Mouse (Mus musculus) hindbrain, postnatal 0 days (tissue): ENCODE data around the gene Cntrl. TPM values are rescaled to one million over a fixed set of nuclear protein-coding genes. Genes with fewer than 3 reads are reported as not detected.

Experiments used
- ATAC-seq: fragments of 200-750 bp; cut with Nextera tagmentation; 2 replicates; pipeline ENCODE4 v1.8.0; 2017; ENCODE audit warnings: mild to moderate bottlenecking, moderate TSS enrichment, moderate library complexity
- DNase-seq: peaks from one replicate; pipeline ENCODE4 v3.0.0-alpha.2; 2015; ENCODE audit warnings: low spot score
- H3K27ac ChIP-seq: fragments of 300-500 bp; sonication (generic); 2 replicates; pipeline ENCODE4 v1.5.1; 2014; ENCODE audit warnings: mild to moderate bottlenecking
- H3K27me3 ChIP-seq: fragments of 300-500 bp; sonication (generic); 2 replicates; pipeline ENCODE4 v1.6.1; 2014; ENCODE audit warnings: low read length, mixed read lengths; ENCODE audit not compliant: insufficient read depth
- H3K36me3 ChIP-seq: fragments of 300-500 bp; sonication (generic); 2 replicates; pipeline ENCODE4 v1.6.1; 2014; ENCODE audit warnings: low read length, mixed read lengths; ENCODE audit not compliant: insufficient read depth
- H3K4me1 ChIP-seq: fragments of 300-500 bp; sonication (generic); 2 replicates; pipeline ENCODE4 v1.6.1; 2014; ENCODE audit warnings: antibody characterized with exemption, low read length, mixed read lengths; ENCODE audit not compliant: insufficient read depth
- H3K4me2 ChIP-seq: fragments of 300-500 bp; sonication (generic); 2 replicates; pipeline ENCODE4 v1.6.1; 2014; ENCODE audit warnings: low read depth, mild to moderate bottlenecking, low read length, moderate library complexity, mixed read lengths
- H3K4me3 ChIP-seq: fragments of 300-500 bp; sonication (generic); 2 replicates; pipeline ENCODE4 v1.5.1; 2014; ENCODE audit warnings: low read length
- H3K9ac ChIP-seq: fragments of 300-500 bp; sonication (generic); replicated peaks from 2 replicates; pipeline ENCODE4 v1.6.1; 2014; ENCODE audit warnings: mild to moderate bottlenecking, low read length, moderate library complexity, mixed read lengths
- H3K9me3 ChIP-seq: fragments of 300-500 bp; sonication (generic); 2 replicates; pipeline ENCODE4 v1.6.1; 2016; ENCODE audit warnings: low read length, mixed read lengths
- CTCF ChIP-seq: IDR thresholded peaks from 2 replicates; pipeline ENCODE4 v1.5.1; 2016; ENCODE audit warnings: antibody characterized with exemption, control low read depth, low read depth
- WGBS: fragments of 180-500 bp; shearing (Covaris S2); extraction: QIAGEN DNeasy Blood & Tissue Kit; methylation state at CpG from one replicate; pipeline ENCODE4 v1.1.7; 2014; 5-methylcytosine and 5-hydroxymethylcytosine counted together
- polyA plus RNA-seq: library from polyadenylated mRNA; unstranded; fragments of >200 nt; fragmentation: Nextera tagmentation; extraction: Ambion mirVana; gene quantifications from 2 replicates; pipeline ENCODE4 v1.2.1, GENCODE M21; 2015
- total RNA-seq: library from RNA; depleted of rRNA; stranded (reverse); fragments of >200 nt; gene quantifications from 2 replicates; pipeline ENCODE4 v1.2.3, GENCODE M21; 2014

The Cntrl gene
- total and polyA plus RNA-seq, 2 experiments from 2014 or later: 9.0 to 10.5 TPM

DNA sequence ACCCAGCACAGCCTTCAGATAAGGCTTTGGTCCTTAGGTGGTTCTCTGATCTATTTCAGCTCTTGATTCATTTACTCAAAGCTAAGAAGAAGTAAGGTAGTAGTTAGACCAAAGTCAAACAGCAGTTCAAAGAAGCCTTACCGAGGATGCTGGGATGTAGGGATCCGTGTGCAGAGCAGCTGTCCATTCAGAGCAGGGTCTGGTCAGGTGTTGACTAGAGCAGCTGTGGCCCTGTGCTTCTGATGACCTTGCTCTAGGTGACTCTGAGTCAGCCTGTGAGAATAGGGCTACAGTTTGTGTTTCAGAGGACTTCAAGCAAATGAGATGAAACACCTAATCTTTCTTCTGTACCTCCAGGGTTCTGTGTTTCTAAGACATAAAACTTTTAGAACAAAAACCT, 60.2 kb downstream of the Cntrl start:
- no peak overlapping the region for H3K4me2 ChIP-seq
- DNase-seq (no peak), ATAC-seq (no peak)
- WGBS: 90% methylated on average over 2 of the region's 2 CpGs
- TF ChIP-seq CTCF: no peak
- H3K27me3 ChIP-seq: no peaks in the 10 kb centered on the region
- no peaks in the 10 kb centered on the region for H3K4me1 ChIP-seq
- no peak overlapping the region for H3K9ac ChIP-seq
- H3K9me3 ChIP-seq: no peaks in the 10 kb centered on the region
- no peak overlapping the region for H3K27ac ChIP-seq
- peaks cover 59% of the 10 kb centered on the region for H3K36me3 ChIP-seq
- H3K4me3 ChIP-seq: no peak overlapping the region

GRCm38 (mm10) chr2:35171341-35171861, 62.1 kb downstream of the Cntrl start:
- 88% methylated on average over 10 of the region's 10 CpGs for WGBS
- no peak for TF ChIP-seq CTCF
- H3K27ac ChIP-seq: no peak overlapping the region
- no peak for ATAC-seq
- H3K4me3 ChIP-seq: no peak overlapping the region
- H3K4me1 ChIP-seq: no peaks in the 10 kb centered on the region
- no peaks in the 10 kb centered on the region for H3K27me3 ChIP-seq
- no peak overlapping the region for H3K4me2 ChIP-seq
- peaks cover 58% of the 10 kb centered on the region for H3K36me3 ChIP-seq
- H3K9ac ChIP-seq: no peak overlapping the region
- H3K9me3 ChIP-seq: no peaks in the 10 kb centered on the region
- DNase-seq: no peak

- Histone ChIP-seq H3K4me1 (no peaks in the 10 kb centered on the region), H3K9me3 (no peaks in the 10 kb centered on the region), H3K27ac (no peak overlapping the region), H3K36me3 (peaks cover 51% of the 10 kb centered on the region), H3K4me3 (no peak overlapping the region), H3K27me3 (no peaks in the 10 kb centered on the region), H3K4me2 (no peak overlapping the region), H3K9ac (no peak overlapping the region)
- ATAC-seq (no peak), DNase-seq (no peak)
- TF ChIP-seq CTCF: no peak
- 88% methylated on average over 4 of the region's 4 CpGs for WGBS
These were observed 63.0 kb downstream of the Cntrl start for GRCm38 (mm10) chr2:35172246-35172645.

GRCm38 (mm10) chr2:35173666-35174065, 64.4 kb downstream of the Cntrl start:
- no peak overlapping the region for H3K4me3 ChIP-seq
- TF ChIP-seq CTCF: no peak
- H3K4me2 ChIP-seq: no peak overlapping the region
- no peak overlapping the region for H3K27ac ChIP-seq
- H3K9ac ChIP-seq: no peak overlapping the region
- ATAC-seq: no peak
- WGBS: 91% methylated on average over 5 of the region's 5 CpGs
- no peaks in the 10 kb centered on the region for H3K27me3 ChIP-seq
- H3K9me3 ChIP-seq: no peaks in the 10 kb centered on the region
- H3K36me3 ChIP-seq: peaks cover 51% of the 10 kb centered on the region
- no peaks in the 10 kb centered on the region for H3K4me1 ChIP-seq
- no peak for DNase-seq

- no peaks in the 10 kb centered on the region for H3K27me3 ChIP-seq
- WGBS: 61% methylated on average over 5 of the region's 5 CpGs
- H3K9ac ChIP-seq: no peak overlapping the region
- no peak overlapping the region for H3K4me2 ChIP-seq
- peaks cover 50% of the 10 kb centered on the region for H3K36me3 ChIP-seq
- H3K4me3 ChIP-seq: no peak overlapping the region
- H3K4me1 ChIP-seq: no peaks in the 10 kb centered on the region
- peak overlapping the region; percentile 15; the same call in 1 of the 2 replicates for H3K27ac ChIP-seq
- ATAC-seq: no peak
- no peaks in the 10 kb centered on the region for H3K9me3 ChIP-seq
- DNase-seq: no peak
- no peak for TF ChIP-seq CTCF
These were observed 64.8 kb downstream of the Cntrl start for GRCm38 (mm10) chr2:35174100-35174499.

- H3K4me1 ChIP-seq: no peaks in the 10 kb centered on the region
- H3K27me3 ChIP-seq: no peaks in the 10 kb centered on the region
- no peak overlapping the region for H3K4me2 ChIP-seq
- no peak overlapping the region for H3K27ac ChIP-seq
- ATAC-seq (no peak), DNase-seq (no peak)
- 92% methylated on average over 12 of the region's 12 CpGs for WGBS
- H3K36me3 ChIP-seq: peaks cover 39% of the 10 kb centered on the region
- TF ChIP-seq CTCF: no peak
- H3K4me3 ChIP-seq: no peak overlapping the region
- no peak overlapping the region for H3K9ac ChIP-seq
- no peaks in the 10 kb centered on the region for H3K9me3 ChIP-seq
These were observed 66.2 kb downstream of the Cntrl start for GRCm38 (mm10) chr2:35175281-35176065.

- H3K9ac ChIP-seq: no peak overlapping the region
- WGBS: 88% methylated on average over 3 of the region's 3 CpGs
- DNase-seq: no peak
- no peaks in the 10 kb centered on the region for H3K4me1 ChIP-seq
- no peaks in the 10 kb centered on the region for H3K9me3 ChIP-seq
- no peak overlapping the region for H3K4me2 ChIP-seq
- no peak overlapping the region for H3K27ac ChIP-seq
- H3K4me3 ChIP-seq: no peak overlapping the region
- H3K27me3 ChIP-seq: no peaks in the 10 kb centered on the region
- no peak for TF ChIP-seq CTCF
- ATAC-seq: no peak
- H3K36me3 ChIP-seq: peaks cover 31% of the 10 kb centered on the region
These were observed 68.9 kb downstream of the Cntrl start for GRCm38 (mm10) chr2:35178153-35178552.
